Mouse (Mus musculus) ES-Bruce4 (cell line): ENCODE data around the gene Srp72. TPM values are rescaled to one million over a fixed set of nuclear protein-coding genes. Genes with fewer than 3 reads are reported as not detected.

Experiments
- H3K27ac ChIP-seq: 2 replicates; pipeline ENCODE4 v1.5.1; 2012; ENCODE audit warnings: low read length, inconsistent platforms; ENCODE audit not compliant: insufficient read depth
- H3K27me3 ChIP-seq: 2 replicates; pipeline ENCODE4 v1.6.1; 2012; ENCODE audit warnings: mild to moderate bottlenecking, low read length, inconsistent platforms; ENCODE audit not compliant: control insufficient read depth, poor library complexity, insufficient read depth, severe bottlenecking
- H3K36me3 ChIP-seq: 2 replicates; pipeline ENCODE4 v1.6.1; 2012; ENCODE audit warnings: inconsistent platforms, mild to moderate bottlenecking, low read length, moderate library complexity; ENCODE audit not compliant: control insufficient read depth, poor library complexity, insufficient read depth, severe bottlenecking
- H3K4me1 ChIP-seq: one replicate; pipeline ENCODE4 v1.8.1; 2011; ENCODE audit warnings: low read length; ENCODE audit not compliant: control insufficient read depth, insufficient read depth
- H3K4me3 ChIP-seq: 2 replicates; pipeline ENCODE4 v1.5.1; 2011; ENCODE audit warnings: low read depth, mild to moderate bottlenecking, low read length
- H3K9ac ChIP-seq: 2 replicates; pipeline ENCODE4 v1.6.1; 2012; ENCODE audit warnings: low read depth, mild to moderate bottlenecking, inconsistent platforms; ENCODE audit not compliant: poor library complexity, severe bottlenecking
- H3K9me3 ChIP-seq: replicated peaks from 2 replicates; pipeline ENCODE4 v1.6.1; 2012; ENCODE audit warnings: mild to moderate bottlenecking, low read length, inconsistent platforms; ENCODE audit not compliant: control insufficient read depth, poor library complexity, insufficient read depth, severe bottlenecking
- CTCF ChIP-seq: IDR thresholded peaks from one replicate; pipeline ENCODE4 v1.8.1; 2011; ENCODE audit warnings: low read depth, low read length
- EP300 ChIP-seq: IDR thresholded peaks from 2 replicates; pipeline ENCODE4 v1.6.1; 2011; ENCODE audit warnings: low read depth, low read length; ENCODE audit not compliant: insufficient read depth
- POLR2A ChIP-seq: IDR thresholded peaks from one replicate; pipeline ENCODE4 v1.8.1; 2011; ENCODE audit warnings: low read length; ENCODE audit not compliant: insufficient read depth
- polyA plus RNA-seq: library from polyadenylated mRNA; stranded (reverse); fragments of >200 nt; gene quantifications from 2 replicates; pipeline ENCODE4 v1.2.4, GENCODE M21; 2011; ENCODE audit warnings: low read depth; ENCODE audit not compliant: missing spikeins, insufficient read depth, insufficient read length

The Srp72 gene
- polyA plus RNA-seq, 1 experiment = 172 TPM

DNA sequence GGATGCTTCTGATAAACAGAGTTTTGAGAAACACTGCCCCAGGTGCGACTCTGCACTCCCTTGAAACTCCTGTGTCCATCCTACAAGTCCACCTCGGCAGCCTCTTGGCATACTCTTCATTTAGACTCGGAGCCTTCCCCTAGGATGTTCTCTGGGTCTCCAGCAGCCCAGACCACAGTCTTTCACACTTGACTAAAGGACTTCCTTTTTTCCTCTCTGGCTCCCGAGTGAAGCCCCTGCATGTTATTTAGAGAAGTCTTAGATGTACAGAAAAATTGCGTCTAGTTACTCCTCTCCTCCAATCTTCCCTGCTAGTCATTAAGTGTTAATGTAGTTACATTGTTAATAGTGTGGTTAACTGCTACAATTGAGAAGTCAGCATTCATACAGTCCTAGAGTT, 69.9 kb downstream of the Srp72 start:
- no peak overlapping the region for H3K9ac ChIP-seq
- no peaks in the 10 kb centered on the region for H3K27me3 ChIP-seq
- H3K36me3 ChIP-seq = no peaks in the 10 kb centered on the region
- TF ChIP-seq EP300 (no peak), POLR2A (no peak), CTCF (no peak)
- no peak overlapping the region for H3K4me3 ChIP-seq
- H3K9me3 ChIP-seq = no peaks in the 10 kb centered on the region
- no peaks in the 10 kb centered on the region for H3K4me1 ChIP-seq
- H3K27ac ChIP-seq = no peak overlapping the region

Other genes starting within 250 kb of the Srp72 start
- 73.2 and 74.1 TPM in 2 replicates for gene Aasdh, start 69.2 kb upstream of the Srp72 start, polyA plus RNA-seq
- 611 and 648 TPM in 2 replicates for gene Paics, start 23.4 kb upstream of the Srp72 start, polyA plus RNA-seq
- gene Ppat, start 23.1 kb upstream of the Srp72 start, polyA plus RNA-seq = 89.3 and 90.8 TPM in 2 replicates
- not detected in 2 replicates for gene Arl9, start 29.4 kb downstream of the Srp72 start, polyA plus RNA-seq
- not detected in 2 replicates for gene Thegl, start 41.3 kb downstream of the Srp72 start, polyA plus RNA-seq
- gene Hopx, start 140.4 kb downstream of the Srp72 start, polyA plus RNA-seq = 8.9 and 9.5 TPM in 2 replicates
- not detected in 2 replicates for gene Spink2, start 236.8 kb downstream of the Srp72 start, polyA plus RNA-seq